Mouse (Mus musculus): ENCODE results near the gene Gck.
"Not testable (repeated sequence)": the region's sequence is repeated elsewhere in the genome, so short reads cannot be mapped to it uniquely, and the experiment has no call there.

Gck gene

GRCm38 (mm10) chr11:5907096-5907495 lies 42.8 kb downstream of the Gck start:
- no peak for DNase-seq

DNA sequence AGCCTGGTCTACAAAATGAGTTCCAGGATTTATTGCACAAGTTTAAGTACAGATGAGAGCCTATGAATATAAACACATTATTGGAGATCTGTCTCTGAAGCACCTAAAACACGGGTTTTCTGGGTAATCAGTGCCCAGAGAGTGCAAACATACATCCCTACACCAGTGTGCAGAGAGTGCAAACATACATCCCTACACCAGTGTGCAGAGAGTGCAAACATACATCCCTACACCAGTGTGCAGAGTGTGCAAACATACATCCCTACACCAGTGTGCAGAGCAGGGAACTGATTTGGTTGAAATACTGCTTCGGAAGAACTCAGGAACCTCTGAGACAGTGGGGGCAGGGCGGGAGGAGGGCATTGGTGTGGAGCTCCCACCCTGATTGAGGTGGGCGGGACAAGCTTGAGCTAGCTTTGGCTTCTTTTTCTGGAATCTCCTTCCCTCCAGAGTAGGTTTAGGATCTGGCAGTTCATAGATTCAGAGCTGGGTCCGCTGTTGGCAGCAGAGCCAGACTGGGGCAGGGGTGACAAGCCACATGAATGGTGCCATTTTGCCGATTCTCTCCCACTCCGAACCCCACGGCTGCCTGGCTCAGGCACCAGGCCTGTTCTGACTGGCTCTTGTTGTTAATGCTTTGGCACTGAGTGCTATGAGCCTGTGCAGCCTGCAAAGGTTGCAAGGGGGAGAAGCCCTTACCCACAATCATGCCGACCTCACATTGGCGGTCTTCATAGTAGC lies 43.9 kb downstream of the Gck start:
- no peak for DNase-seq

- DNase-seq = no peak
Observed at GRCm38 (mm10) chr11:5904871-5905270, 45.0 kb downstream of the Gck start.

- DNase-seq = no peak
Observed at GRCm38 (mm10) chr11:5904357-5904756, 45.5 kb downstream of the Gck start.

- DNase-seq = no peak
Observed at GRCm38 (mm10) chr11:5903844-5904243, 46.0 kb downstream of the Gck start.

DNA sequence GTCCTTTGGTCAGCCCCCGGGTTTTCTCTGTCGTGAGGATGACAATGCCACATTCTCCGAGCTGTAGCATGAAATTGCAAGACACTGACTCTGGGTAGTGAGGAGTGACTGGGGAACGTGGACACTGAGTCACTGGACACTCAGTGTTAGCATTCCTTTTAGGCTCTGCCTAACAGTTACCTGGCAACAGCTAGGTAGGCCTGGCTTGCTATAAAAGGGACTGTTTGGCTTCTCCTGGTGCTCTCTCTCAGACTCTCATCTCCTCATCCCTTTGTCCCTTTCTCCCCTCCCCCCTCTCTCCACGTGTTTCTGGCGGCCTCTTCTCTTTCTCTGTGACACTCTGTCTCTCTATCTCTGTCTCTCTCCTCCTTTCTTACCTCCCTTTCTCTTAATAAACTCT lies 47.5 kb downstream of the Gck start:
- DNase-seq = no peak

GRCm38 (mm10) chr11:5901950-5902349 lies 47.9 kb downstream of the Gck start:
- no peak for DNase-seq

DNA sequence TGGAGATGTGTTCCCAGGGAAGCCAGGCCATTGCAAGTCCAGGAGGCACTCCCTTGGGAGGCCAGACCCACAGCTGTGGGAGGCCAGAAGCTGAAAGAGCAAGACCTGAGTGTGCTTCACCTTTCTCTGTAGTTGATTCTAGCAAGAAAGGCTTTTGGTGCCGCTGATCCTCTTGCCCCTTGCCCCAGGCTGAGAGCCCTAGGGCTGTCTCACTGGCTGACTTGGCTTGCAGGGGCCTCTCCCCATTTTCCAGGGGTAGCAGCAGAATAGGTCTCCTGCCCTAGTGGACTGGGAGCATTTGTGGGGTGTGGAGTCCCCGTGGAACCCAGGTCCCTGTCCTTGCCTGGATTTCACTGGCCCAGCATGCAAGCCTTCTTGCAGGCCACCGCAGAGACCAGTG lies 48.6 kb downstream of the Gck start:
- DNase-seq = no peak

DNA sequence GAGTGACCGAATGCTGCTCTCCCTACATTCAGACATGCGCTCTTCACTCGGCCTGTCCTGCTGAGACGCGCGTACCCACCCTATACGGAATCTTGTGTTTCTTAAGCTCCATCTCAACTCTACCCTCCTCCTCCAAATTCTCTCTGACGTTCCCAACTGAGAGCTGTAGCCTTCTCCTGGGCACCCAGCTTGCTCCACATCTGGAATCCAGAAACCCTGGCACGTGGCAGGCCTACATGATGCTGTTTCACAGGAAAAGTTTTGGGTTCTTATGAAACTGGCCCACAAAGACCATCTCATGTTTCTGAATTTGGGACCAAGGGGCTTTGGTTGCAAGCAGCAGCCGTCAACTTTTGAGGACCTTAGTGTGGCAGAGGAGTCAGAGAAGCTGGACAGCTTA lies 50.6 kb downstream of the Gck start:
- DNase-seq = no peak

DNA sequence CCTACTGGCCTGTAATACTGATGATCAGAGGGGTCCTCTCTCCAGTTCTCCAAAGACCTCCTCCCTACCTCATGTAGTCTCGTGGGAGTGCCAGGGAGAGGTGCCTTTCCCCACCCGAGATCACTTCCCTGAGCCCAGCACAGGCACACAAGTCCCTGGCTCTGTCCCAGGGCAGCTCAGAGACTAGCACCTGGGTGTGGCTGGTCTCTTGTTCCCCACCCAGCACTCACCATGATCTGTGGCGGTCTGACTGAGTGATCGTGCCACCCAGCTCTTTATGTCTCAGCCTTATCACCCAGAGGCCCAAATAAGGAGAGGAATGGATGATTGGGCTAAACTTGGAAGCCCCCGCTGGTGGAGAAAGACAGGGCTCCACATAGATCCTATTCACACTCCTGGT lies 51.4 kb downstream of the Gck start, which contains the start of gene Myl7:
Myl7 (minus strand) TSS at position 252 of the 400 bp plus-strand sequence.
- no peak for DNase-seq

DNA sequence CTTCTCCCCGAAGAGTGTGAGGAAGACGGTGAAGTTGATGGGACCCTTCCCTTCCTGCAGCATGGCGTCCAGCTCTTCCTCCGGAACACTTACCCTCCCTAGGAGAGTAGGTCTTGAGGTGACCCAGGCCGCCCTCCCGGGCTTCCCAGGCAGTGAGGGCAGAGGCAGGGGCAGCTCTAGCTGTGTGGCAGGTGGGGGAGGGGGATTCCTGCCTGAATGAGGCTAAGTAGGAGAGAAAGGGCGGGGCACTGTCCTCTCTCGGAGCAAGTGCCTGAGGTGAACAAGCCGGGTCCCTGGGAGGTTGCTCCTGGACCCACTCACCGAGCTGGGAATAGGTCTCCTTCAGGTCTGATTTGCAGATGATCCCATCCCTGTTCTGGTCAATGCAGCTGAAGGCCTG lies 52.0 kb downstream of the Gck start:
- DNase-seq = no peak

- DNase-seq = peak in 1 of 2 experiments; percentile 21
Observed at GRCm38 (mm10) chr11:5897230-5897629, 52.7 kb downstream of the Gck start.

- DNase-seq = no peak
Observed at GRCm38 (mm10) chr11:5893807-5894206, 56.1 kb downstream of the Gck start.

DNA sequence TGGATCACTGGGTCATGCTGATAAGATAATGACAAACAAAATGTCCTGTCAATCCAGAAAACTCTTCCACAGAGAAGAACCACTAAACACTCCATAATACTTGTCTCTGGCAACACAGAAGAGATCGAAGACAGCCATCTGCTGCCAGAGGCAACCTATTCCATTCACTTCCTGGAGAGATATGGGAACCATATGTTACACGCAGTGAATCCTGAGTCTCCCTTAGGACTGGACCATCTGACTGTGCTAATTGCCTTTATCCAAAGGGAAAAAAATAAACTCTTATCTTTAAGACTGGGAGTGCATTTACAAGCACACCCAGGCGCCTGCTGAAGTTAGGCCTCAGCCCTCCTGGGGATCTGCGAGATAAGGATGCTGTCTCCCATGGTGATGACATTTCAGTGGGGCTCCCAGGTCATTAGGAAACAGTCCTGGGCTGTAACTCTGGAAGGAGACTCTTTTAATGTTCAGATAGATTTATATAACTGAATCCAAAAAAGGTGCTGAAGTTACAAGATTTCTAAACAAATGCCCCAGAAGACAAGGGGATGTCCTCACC lies 57.0 kb downstream of the Gck start:
- no peak for DNase-seq

- peak; percentile 53 to 60 for DNase-seq
Observed at GRCm38 (mm10) chr11:5892151-5892591, 57.7 kb downstream of the Gck start.

DNA sequence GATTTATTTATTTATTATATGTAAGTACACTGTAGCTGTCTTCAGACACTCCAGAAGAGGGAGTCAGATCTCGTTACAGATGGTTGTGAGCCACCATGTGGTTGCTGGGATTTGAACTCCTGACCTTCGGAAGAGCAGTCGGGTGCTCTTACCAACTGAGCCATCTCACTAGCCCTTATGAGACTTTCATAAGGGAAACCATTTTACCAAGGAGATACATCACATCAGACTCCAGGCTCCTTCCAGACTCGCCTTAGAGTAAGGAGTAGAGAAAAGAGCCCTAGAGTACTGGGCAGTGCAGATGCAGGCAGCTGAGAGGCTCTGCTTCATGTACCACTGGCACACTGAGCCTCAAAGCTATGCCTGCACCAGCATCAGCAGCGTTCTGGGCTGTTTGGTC lies 61.3 kb downstream of the Gck start:
- DNase-seq = not testable (repeated sequence)

- DNase-seq = no peak
Observed at GRCm38 (mm10) chr11:5887250-5887649, 62.6 kb downstream of the Gck start.

- peak; percentile 69 to 73 for DNase-seq
Observed at GRCm38 (mm10) chr11:5886187-5886586, 63.7 kb downstream of the Gck start.

DNA sequence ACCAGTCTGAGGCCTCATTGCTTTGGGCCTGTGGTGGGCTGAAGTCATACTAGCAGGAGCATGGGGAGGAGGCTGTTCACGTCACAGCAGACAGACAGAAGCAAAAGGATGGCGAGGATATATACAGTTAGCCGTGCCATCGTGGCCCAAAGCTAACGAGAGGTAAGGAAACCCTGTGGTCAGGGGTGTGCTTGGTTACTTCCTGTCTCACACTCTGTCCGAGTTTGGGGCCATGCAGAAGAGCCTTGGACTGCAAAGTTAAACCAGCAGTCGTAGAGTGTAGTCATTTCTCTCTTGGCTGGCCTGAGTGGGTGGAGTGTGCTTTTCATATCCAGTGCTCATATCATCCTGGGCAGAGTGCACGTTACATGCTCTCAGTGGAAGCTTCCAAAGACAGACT lies 67.4 kb downstream of the Gck start:
- no peak for DNase-seq

DNA sequence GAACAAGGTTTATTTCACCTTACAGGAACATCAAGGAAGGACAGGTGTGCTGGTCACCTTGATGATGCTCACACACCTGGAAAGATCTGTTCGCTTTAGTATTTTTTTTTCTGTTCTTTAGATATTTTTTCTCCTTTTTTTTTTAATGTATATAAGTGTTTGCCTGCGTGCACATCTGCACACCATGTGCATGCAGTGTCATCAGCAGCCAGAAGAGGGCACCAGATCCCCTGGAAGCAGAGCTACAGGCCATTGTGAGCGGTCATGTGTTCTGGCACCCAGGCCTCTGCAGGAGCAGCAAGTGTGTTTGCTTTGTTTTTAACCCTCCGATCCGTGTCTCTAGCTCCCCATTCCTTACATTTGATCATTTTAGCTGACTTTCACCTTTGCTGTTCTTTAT lies 70.0 kb downstream of the Gck start:
- peak; percentile 71 to 72 for DNase-seq

- no peak for DNase-seq
Observed at GRCm38 (mm10) chr11:5878661-5879060, 71.2 kb downstream of the Gck start.

DNA sequence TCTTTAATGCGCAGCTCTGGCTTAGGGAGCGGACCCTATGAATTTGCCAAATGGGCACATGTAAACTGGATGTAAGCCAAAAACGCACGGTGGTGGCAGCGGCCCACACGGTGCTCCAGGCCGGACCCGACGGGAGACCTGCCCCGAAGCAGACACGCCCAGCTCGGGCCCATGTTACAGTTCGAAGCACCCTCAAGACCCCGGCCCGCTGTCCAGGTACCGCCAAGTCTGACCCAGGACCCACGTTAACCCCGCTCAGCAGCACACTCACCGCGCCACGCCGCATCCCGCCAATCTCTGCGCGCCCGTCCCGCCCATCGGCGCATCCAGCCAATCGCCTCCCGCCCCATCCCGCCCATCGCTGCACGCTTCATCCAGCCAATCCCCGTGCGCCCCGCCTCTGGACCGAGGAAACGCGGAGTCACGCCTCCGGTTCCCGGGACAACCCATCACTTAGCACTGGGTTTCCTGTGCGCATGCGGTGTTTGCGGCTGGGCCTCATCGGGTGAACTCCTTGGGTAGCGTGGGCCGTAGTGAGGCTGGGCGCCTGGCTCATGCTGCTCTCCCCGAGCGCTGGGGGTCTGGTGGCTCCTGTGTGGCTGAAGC lies 71.9 kb downstream of the Gck start, which contains the start of gene Pold2:
Pold2 (minus strand) TSS at position 372 of the 606 bp plus-strand sequence.
- peak; percentile 92 to 95 for DNase-seq

DNA sequence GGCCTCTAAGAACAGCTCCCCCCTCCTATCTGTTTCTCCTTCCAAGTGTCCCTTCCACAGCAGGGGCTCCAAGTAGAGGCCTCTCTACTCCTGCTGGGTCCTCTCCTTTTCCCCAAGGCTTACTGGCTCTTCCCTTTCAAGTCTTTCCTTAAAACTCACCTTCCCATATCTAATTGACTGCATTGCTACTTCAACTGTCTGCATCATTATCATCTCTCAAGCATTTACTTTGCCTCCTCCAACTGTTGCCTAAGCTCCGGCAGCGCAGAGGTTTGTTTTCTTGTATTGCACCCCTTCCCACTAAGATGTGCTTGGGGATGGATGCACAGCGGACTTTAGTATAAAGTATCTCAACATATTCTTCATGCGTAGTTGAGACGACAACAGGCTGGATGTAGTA lies 72.5 kb downstream of the Gck start:
- no peak for DNase-seq

DNA sequence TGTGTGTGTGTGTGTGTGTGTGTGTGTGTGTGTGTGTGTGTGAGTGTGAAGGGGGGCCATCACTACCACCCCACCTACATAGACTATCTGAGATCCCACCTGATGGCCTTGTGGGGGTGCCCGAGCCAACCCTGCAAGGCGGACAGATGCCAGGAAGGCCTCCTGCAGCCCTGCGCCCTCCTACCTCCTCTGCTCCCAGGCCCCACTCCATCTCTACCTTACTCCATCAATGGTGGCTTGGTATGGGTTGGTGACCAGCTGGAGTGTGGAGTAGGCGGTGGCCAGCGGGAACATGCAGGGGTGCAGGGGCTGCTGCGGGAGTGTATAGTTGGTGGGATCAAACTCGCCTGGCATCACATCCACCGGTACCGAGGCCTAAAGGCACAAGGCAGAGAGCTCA lies 76.7 kb downstream of the Gck start:
- DNase-seq = no peak
